Mouse (Mus musculus) gastrocnemius, postnatal 4 days (tissue): ENCODE measurements around the gene Cyp1a1. TPM values are rescaled to one million over a fixed set of nuclear protein-coding genes. Genes with fewer than 3 reads are reported as not detected.

Experiments
- total RNA-seq, 2 experiments: library from RNA; stranded (reverse); gene quantifications; 2 replicates each; pipeline ENCODE4 v1.2.3; 2021

Gene Cyp1a1
- total RNA-seq, 2 experiments from 2014 or later: not detected

Other genes starting within 250 kb of the Cyp1a1 start
- gene Ppcdc, start 247.8 kb upstream of the Cyp1a1 start, total RNA-seq: 10 to 100 TPM in 1 of 2 experiments, 1 to 10 TPM in 1; 8.3 to 11.7 TPM
- 10 to 100 TPM; 13.3 to 14.5 TPM for gene Scamp5, start 219.9 kb upstream of the Cyp1a1 start, total RNA-seq
- gene Rpp25, start 183.9 kb upstream of the Cyp1a1 start, total RNA-seq: under 1 TPM in 1 of 2 experiments, not detected in 1; 0.26 TPM
- 100 to 1,000 TPM; 639 to 672 TPM for gene Cox5a, start 166.7 kb upstream of the Cyp1a1 start, total RNA-seq
- 10 to 100 TPM; 12.3 to 14.0 TPM for gene Fam219b, start 150.4 kb upstream of the Cyp1a1 start, total RNA-seq
- gene Mpi, start 135.2 kb upstream of the Cyp1a1 start, total RNA-seq: 100 to 1,000 TPM; 112 to 115 TPM
- gene Scamp2, start 127.0 kb upstream of the Cyp1a1 start, total RNA-seq: 10 to 100 TPM; 68.2 to 75.6 TPM
- 10 to 100 TPM; 14.3 to 15.3 TPM for gene Ulk3, start 98.5 kb upstream of the Cyp1a1 start, total RNA-seq
- gene Cplx3, start 81.6 kb upstream of the Cyp1a1 start, total RNA-seq: not detected
- not detected for gene Lman1l, start 67.2 kb upstream of the Cyp1a1 start, total RNA-seq
- 10 to 100 TPM; 39.5 to 42.9 TPM for gene Csk, start 34.3 kb upstream of the Cyp1a1 start, total RNA-seq
- gene Cyp1a2, start 4.2 kb upstream of the Cyp1a1 start, total RNA-seq: under 1 TPM in 1 of 2 experiments, not detected in 1; 0.16 TPM
- gene Edc3, start 20.6 kb downstream of the Cyp1a1 start, total RNA-seq: 10 to 100 TPM; 11.8 to 12.5 TPM
- gene Clk3, start 77.9 kb downstream of the Cyp1a1 start, total RNA-seq: 10 to 100 TPM; 52.7 to 58.9 TPM
- gene Arid3b, start 148.9 kb downstream of the Cyp1a1 start, total RNA-seq: 1 to 10 TPM; 4.5 to 7.2 TPM
- gene Ubl7, start 223.1 kb downstream of the Cyp1a1 start, total RNA-seq: 10 to 100 TPM; 47.4 to 51.5 TPM